Mouse (Mus musculus): Measurements from ENCODE around the gene Itgb2.

DNA sequence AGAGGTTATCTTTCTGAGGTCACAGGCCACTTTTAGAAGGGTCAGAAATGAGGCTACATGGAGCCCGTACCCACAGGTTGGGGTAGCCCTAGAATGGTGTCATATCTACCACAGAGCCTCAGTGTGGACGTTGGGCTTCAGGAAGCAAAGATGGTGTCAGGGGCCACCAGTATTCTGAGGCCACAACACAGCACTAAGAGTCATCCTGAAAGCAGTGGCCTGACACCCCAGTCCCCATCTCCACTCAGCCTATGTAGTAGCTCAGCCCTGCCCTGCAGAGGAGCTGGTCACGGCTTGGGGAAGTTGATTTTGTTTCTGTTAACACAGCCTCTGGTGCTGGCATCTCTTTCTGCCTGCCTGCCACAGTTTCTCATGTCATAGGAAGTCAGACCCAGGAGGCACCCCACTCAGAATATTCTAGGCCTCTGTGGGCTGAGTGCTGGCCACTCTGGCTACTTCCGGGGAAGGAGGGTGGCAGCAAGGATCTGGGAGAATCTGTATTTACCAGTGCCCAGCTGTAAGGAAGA is 10.6 kb downstream of the Itgb2 start:
- no peak for TF ChIP-seq CTCF (IDR thresholded peaks at IDR 0.05; ENCODE audit: low read depth)
- TF ChIP-seq EP300 (IDR thresholded peaks at IDR 0.05; ENCODE audit: low read depth), result no peak
